ENCODE assay signal across 8 mouse cellular contexts in genomic region chr3:90412312-90413010, GRCm38 (mm10). TPM values are rescaled to one million over a fixed set of nuclear protein-coding genes. Genes with fewer than 3 reads are reported as not detected.
DNase-seq lines count a peak whose midpoint lies in the region; ATAC-seq and TF ChIP-seq lines count a peak whose summit lies in the region.

No protein-coding gene starts in this region.

- TF ChIP-seq CTCF in forebrain, postnatal 0 days (IDR thresholded peaks at IDR 0.05; ENCODE audit: low read depth), result peak; percentile 90

- no peak overlapping the region for H3K4me2 ChIP-seq in forebrain, postnatal 0 days (ENCODE audit: low read depth)
- no peak overlapping the region for H3K4me2 ChIP-seq in hindbrain, embryonic 16.5 days (ENCODE audit: low read length)

- WGBS in forebrain, postnatal 0 days, result 53% methylated on average over 5 of the region's 5 CpGs
- WGBS in hindbrain, embryonic 16.5 days, result 52% methylated on average over 5 of the region's 5 CpGs

- no peaks in the 10 kb centered on the region for H3K9me3 ChIP-seq in forebrain, postnatal 0 days (ENCODE audit: low read length)
- no peaks in the 10 kb centered on the region for H3K9me3 ChIP-seq in hindbrain, embryonic 16.5 days (ENCODE audit: control insufficient read depth, low read length)

- H3K36me3 ChIP-seq in forebrain, postnatal 0 days (ENCODE audit: insufficient read depth), result peaks cover 71% of the 10 kb centered on the region
- peaks cover 57% of the 10 kb centered on the region for H3K36me3 ChIP-seq in hindbrain, embryonic 16.5 days (ENCODE audit: control insufficient read depth, insufficient read depth, low read length)

- ATAC-seq in forebrain, postnatal 0 days, result peak; percentile 56
- peak; percentile 67; the same call in 1 of the 2 replicates for ATAC-seq in hindbrain, embryonic 16.5 days
- ATAC-seq in monocyte, adult 5-6 weeks (replicated peaks; ENCODE audit: insufficient number of reproducible peaks, low FRiP score, low TSS enrichment, poor library complexity, severe bottlenecking), result peak; percentile 87

- intact Hi-C loops in left cerebral cortex, postnatal 25 days (cut with DNase I), result loop anchor here (1.0 to 10.0 kb wide), 2 partner anchors 54 to 242 kb away; partner anchors contain the start of gene S100a7a

- no peak overlapping the region for H3K9ac ChIP-seq in forebrain, postnatal 0 days
- H3K9ac ChIP-seq in hindbrain, embryonic 16.5 days (ENCODE audit: low read depth, low read length), result no peak overlapping the region

- peak; percentile 32 to 76 for DNase-seq in layer of hippocampus, adult 18-20 months (ENCODE audit: low spot score in 2 of 2)
- DNase-seq in layer of hippocampus, adult 9-11 months, result no peak
- DNase-seq in c-Kit-positive CD71-positive TER-119-positive erythroid progenitor cells, embryonic 14.5 days (ENCODE audit: low spot score), result peak; percentile 54
- DNase-seq in forebrain, postnatal 0 days, result peak; percentile 71
- peak; percentile 57 to 70 for DNase-seq in left cerebral cortex, postnatal 25 days (ENCODE audit: low spot score in 2 of 2)
- DNase-seq in spleen, postnatal 4 days (ENCODE audit: low spot score in 2 of 2), result peak; percentile 64 to 88

- no peaks in the 10 kb centered on the region for H3K4me1 ChIP-seq in forebrain, postnatal 0 days (ENCODE audit: insufficient read depth)
- no peaks in the 10 kb centered on the region for H3K4me1 ChIP-seq in hindbrain, embryonic 16.5 days (ENCODE audit: control insufficient read depth, insufficient read depth, low read depth, low read length)

- no peaks in the 10 kb centered on the region for H3K27me3 ChIP-seq in forebrain, postnatal 0 days (ENCODE audit: insufficient read depth, low read length)
- no peaks in the 10 kb centered on the region for H3K27me3 ChIP-seq in hindbrain, embryonic 16.5 days (replicated peaks; ENCODE audit: control insufficient read depth, insufficient read depth, low read length)

- no peak overlapping the region for H3K27ac ChIP-seq in forebrain, postnatal 0 days (ENCODE audit: low read depth, low read length)
- no peak overlapping the region for H3K27ac ChIP-seq in hindbrain, embryonic 16.5 days (ENCODE audit: low read depth, low read length)

- no peak overlapping the region for H3K4me3 ChIP-seq in forebrain, postnatal 0 days (ENCODE audit: low read depth, low read length)
- H3K4me3 ChIP-seq in hindbrain, embryonic 16.5 days (ENCODE audit: low read length), result no peak overlapping the region

RNA-seq across cellular contexts. Expression of gene Ints3, which starts 21.0 kb away (rescaled TPM):
- total RNA-seq in layer of hippocampus, adult 18-20 months (2021), result 10 to 100 TPM; 65.1 to 68.4 TPM
- 49.7 and 51.5 TPM in 2 replicates for total RNA-seq in forebrain, postnatal 0 days (2014; rRNA removed)
- 16.0 and 20.6 TPM in 2 replicates for polyA plus RNA-seq in forebrain, postnatal 0 days (2015; fragmentation: Nextera tagmentation; extraction: Ambion mirVana)
- polyA plus RNA-seq in hindbrain, embryonic 16.5 days (2015; fragmentation: Nextera tagmentation; extraction: Ambion mirVana), result 27.8 and 30.3 TPM in 2 replicates
- 10 to 100 TPM; 64.3 to 70.2 TPM for total RNA-seq in left cerebral cortex, postnatal 25 days (2021)
- total RNA-seq in monocyte, adult 5-6 weeks (2017), result 11.7 to 26.5 TPM (median 12.9 TPM) in 3 replicates

RNA-seq across cellular contexts. Expression of gene Slc27a3, which starts 22.7 kb away (rescaled TPM):
- 10 to 100 TPM; 12.3 to 12.7 TPM for total RNA-seq in layer of hippocampus, adult 18-20 months (2021)
- 47.4 and 50.8 TPM in 2 replicates for total RNA-seq in forebrain, postnatal 0 days (2014; rRNA removed)
- polyA plus RNA-seq in forebrain, postnatal 0 days (2015; fragmentation: Nextera tagmentation; extraction: Ambion mirVana), result 23.7 and 25.0 TPM in 2 replicates
- 30.1 and 30.8 TPM in 2 replicates for polyA plus RNA-seq in hindbrain, embryonic 16.5 days (2015; fragmentation: Nextera tagmentation; extraction: Ambion mirVana)
- 1 to 10 TPM; 7.2 to 8.1 TPM for total RNA-seq in left cerebral cortex, postnatal 25 days (2021)
- 2.1 TPM in 1 of 3 replicates, not detected in the others for total RNA-seq in monocyte, adult 5-6 weeks (2017)

RNA-seq across cellular contexts. Expression of gene Npr1, which starts 53.2 kb away (rescaled TPM):
- 1 to 10 TPM; 5.7 to 5.9 TPM for total RNA-seq in layer of hippocampus, adult 18-20 months (2021)
- total RNA-seq in forebrain, postnatal 0 days (2014; rRNA removed), result 2.7 and 6.9 TPM in 2 replicates
- polyA plus RNA-seq in forebrain, postnatal 0 days (2015; fragmentation: Nextera tagmentation; extraction: Ambion mirVana), result 1.7 and 2.1 TPM in 2 replicates
- 3.1 and 3.2 TPM in 2 replicates for polyA plus RNA-seq in hindbrain, embryonic 16.5 days (2015; fragmentation: Nextera tagmentation; extraction: Ambion mirVana)
- total RNA-seq in left cerebral cortex, postnatal 25 days (2021), result 1 to 10 TPM; 3.0 to 3.1 TPM
- total RNA-seq in monocyte, adult 5-6 weeks (2017), result not detected in 3 replicates
